Mouse (Mus musculus) right cerebral cortex, adult 18-20 months (tissue): Measurements from ENCODE around the gene Pphln1.
A peak's percentile ranks its signal among the peaks of the same experiment; 100 is the strongest.

Experiments used
- DNase-seq: peaks from one replicate; pipeline ENCODE4 v3.0.0; 2022; ENCODE audit warnings: mixed read lengths

Pphln1 gene

GRCm38 (mm10) chr15:93510690-93511336, 112.7 kb downstream of the Pphln1 start:
- DNase-seq = no peak

DNA sequence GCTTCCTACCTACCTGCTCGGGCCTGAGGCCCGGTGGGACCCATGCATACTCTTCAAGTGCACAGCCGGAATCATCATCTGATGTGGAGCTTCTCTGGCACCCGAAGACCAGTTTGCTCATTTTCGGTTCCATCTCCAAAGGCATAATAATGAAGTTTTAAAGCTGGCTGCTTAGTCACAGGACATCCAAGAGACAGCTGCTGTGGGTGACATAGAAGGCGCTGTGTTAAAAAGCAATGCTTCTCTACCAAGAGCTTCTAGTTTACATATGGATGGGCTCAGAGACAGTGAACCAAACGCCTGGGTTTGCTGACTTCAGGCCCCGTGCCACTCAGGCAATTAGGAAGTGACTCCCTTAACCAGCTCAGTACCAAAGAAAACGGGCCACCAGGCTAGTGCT, 114.3 kb downstream of the Pphln1 start:
- DNase-seq = no peak

DNA sequence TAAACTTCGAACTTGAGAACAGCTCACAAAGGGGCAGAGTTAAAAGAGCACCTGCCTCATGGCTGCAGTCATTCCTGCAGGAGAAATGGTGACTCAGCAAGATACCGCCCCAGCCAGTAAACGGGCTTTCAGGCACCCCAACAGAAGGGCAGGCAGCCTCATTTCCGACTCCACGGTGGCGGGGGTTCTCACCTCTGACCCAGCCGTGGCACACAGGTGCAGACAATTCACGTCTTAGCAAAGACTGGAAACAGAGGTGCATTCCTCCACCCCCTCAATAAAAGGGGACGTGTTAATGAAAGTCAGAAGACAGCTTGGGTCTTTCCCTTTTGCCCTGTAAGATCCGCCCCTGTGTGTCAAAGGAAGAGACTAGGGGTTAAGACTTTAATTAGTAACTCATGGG, 115.8 kb downstream of the Pphln1 start:
- no peak for DNase-seq

- DNase-seq = no peak
These were observed 117.2 kb downstream of the Pphln1 start for GRCm38 (mm10) chr15:93515316-93515715.

DNA sequence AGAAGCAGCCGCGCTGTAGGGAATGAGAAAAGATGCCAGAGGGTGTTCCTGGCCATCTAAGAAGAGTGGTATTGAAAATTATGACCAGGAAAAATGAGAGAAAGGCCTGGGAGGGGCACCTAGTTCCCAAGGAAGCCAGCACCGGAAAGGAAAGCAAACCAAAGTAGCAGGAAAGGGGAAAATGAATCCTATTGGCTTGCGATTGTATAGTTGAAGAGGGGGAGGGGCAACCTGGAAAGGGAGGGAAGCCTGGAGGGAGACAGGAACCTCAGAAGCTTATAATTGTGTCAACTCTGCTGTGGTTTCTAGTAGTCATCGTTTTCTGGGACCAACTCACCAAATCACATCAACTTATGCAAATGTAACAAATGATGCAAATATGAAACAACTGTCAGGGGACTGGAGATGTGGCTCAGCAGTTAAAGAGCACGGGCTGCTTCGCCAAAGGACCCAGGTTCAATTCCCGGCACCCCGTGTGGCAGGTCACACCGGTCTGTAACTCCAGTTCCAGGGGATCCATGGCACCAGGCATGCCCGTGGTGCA, 118.9 kb downstream of the Pphln1 start:
- DNase-seq = no peak

GRCm38 (mm10) chr15:93518143-93518902, 120.2 kb downstream of the Pphln1 start:
- DNase-seq = no peak

DNA sequence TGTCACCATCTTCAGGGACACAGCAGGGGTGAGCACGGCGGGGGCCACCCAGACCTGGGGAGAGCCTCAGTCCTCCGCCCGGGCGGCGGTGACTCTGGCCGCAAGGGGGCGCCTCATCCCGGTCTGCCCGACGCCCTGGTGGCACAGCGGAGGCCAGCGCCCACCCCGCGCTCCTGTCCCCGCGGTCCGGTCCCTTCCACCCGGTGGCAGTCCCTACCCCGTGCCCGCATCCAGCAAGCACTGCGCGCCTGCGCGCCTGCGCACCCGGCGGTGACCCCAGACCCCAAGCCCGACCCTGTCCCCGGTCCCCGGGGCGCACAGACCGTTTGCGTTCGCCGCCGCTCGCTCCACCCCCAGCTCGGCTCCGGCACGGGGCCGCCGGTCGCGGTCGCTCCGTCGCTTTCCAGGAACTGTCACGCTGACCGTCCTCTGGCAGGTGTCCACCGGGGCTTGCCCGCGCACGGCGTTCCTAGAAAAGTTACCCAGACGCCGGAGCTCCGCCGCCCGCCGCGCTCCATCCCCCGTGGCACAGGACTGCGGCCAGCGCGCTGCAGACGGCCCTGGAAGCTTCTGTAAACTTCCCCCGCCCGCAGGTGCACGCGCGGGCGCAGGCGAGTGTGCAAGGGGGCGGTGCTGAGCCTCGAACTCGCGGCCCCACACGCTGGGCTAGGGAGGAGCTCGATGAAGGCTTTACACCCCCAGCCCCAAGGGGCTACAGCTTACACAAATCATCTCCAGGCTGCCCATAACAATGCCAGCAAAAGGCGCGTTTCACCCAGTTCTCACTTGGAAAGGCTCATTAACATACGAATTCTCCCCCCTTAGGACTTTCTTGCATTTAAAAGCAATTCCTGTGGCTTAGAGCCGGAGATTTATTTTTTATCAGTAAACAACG, 121.0 kb downstream of the Pphln1 start:
- peak; percentile 77 for DNase-seq

DNA sequence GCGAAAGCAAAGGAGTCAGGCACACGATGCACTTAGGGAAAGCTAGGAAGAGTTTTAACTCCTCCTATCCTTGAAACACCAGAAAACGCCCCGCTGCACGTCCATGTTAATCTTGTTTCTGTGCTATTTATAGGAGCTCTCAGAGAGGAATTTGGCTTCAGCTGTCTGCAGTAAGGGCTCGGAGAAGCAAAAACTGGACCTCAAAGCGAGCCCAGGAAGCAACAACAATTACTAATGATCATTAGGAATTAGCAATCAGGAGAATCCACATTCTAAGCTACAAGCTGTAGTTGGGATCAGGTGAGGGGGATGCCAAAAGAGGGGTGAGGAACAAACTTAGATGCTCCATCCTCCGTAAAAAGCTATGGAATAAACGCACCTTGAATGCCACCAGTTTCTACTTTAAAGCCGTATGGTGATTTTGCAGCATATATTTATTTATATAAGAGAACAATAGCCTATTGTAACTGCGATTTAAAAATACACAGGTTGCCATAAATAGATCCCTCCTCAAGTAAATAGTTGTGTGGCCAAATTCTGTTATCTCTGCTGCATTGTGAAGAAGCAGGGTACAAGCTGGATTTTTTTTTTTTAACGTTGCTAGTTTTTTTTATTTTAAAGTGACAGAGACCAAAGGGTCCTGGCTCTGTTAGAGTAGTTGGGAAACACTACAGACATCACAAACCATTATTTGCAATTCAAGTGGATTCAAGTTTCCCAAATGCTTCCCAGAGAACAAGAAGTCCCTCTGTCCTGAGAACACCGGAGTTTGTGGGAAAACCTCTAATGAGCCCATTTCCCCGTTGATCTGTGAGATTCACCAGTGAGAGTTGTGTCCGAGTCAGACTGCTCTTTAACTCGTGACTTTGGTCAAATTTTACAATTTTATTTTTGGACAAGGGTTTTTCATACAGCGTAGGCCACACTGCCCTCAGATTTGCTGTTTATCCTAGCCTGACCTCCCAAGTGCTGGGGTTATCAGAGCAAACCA, 122.0 kb downstream of the Pphln1 start:
- no peak for DNase-seq

DNA sequence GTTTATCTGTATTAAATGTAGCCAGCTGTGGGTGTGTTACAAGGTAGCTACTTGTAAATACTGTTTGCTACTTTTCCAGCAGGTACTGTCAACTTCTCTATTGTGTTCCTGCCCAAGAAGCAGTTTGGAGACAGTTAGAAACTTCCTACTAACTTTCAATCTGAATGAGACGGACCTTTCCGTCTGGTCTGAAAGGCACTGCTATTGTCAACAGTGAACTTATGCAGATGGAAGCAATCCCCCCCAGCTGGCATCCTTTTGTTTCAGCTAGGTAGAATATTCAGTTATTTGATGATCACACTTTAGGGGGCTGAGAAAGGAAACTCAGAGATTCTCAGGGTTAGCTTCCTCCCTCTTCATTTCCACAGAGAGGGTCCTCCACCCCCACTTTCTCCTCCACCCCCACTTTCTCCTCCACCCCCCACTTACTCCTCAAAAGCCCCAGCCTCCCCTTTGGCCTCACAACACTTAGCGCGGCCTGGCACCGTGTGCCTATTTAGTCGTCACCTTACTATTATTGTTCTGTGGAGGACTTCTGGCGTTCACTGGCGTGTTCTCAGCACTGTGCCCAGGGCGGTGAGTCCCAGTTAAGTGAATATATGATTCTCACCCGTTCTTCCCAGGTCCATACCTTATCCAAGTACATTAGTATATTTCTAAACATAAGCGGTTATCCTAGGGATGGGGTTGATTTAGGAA, 123.1 kb downstream of the Pphln1 start:
- DNase-seq = no peak

GRCm38 (mm10) chr15:93521787-93522180, 123.6 kb downstream of the Pphln1 start:
- DNase-seq = no peak

DNA sequence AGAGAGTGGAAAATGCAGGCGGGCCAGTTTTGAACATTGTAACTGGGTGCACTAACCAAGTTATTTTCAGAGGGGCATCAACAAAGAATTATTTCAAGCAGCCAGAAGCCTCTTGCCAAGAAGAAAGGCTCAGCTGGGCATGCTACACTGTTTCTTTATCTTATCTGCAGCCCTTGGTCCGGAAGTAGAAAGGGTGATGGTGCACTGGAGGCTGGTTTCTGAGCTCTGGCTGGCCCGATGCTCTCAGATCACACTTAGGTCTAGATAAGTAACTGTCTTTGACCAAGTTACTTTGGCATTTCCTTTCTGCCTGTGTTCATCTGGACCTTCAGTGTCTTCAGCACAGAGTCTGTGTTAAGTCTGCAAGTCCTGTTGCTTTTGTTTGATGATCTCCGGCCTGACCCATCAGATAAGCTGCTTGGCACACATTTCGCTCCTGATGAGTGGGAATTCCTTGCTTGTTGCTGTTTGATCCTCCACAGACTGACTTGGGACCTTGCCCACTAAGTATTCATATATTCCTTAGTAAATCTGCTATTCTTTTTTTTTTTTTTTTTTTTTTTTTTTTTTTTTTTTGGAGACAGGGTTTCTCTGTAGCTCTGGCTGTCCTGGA, 127.3 kb downstream of the Pphln1 start:
- no peak for DNase-seq

GRCm38 (mm10) chr15:93529831-93530702, 131.9 kb downstream of the Pphln1 start:
- DNase-seq = no peak

- no peak for DNase-seq
These were observed 132.5 kb downstream of the Pphln1 start for GRCm38 (mm10) chr15:93530703-93531032.

DNA sequence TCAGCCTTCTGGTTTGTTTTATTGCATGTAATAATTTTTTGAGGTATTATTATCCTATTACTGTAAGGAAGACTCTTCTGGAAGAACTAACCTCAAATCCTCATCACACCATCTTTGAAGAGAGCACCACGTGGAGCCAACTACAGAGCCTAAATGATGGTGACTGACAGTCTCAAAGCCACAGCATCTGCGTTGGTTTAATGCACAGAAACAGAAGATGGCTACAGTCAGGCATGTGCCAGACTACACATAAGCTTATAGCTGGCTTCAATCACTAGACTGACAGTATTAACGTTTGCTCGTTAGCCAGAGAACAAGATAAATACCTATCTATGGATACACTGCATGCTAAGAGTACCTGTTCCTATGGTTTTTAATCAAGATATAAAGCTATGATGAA, 138.0 kb downstream of the Pphln1 start:
- no peak for DNase-seq

- DNase-seq = no peak
These were observed 139.6 kb downstream of the Pphln1 start for GRCm38 (mm10) chr15:93537745-93538144.

DNA sequence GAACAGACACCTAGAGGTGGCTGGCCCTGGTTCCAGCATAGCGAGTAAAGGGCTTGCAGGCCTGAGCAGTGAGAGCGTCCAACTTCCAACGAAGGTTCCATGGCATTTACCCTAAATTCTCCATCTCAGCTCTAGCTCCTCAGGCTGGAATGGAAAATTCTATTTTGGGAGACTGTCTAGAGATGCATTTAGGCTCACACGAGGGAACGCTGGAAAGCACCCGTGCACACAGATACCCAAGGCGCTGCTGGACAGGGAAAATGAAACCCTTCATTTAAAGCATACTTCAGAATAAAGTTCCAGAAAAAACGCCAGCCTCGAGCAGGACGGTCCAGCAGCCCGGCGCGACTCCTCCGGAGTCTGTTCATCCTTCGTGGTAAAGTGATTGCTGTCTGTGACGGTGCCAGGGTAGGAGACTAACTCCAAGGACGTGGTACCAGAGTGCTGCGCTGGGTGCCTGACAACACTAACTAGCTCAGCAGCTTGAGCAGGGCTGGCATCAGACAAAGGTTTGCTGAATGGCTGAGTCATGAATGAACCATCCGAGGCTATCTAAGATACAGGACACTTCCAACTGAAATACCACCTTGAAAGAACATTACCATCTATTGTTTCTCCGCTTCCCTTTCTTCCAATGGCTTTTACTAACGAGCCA, 140.5 kb downstream of the Pphln1 start:
- DNase-seq = no peak

GRCm38 (mm10) chr15:93539415-93539814, 141.3 kb downstream of the Pphln1 start:
- DNase-seq = no peak
